Mouse (Mus musculus) natural killer cell, adult 2 months (primary cell): ENCODE measurements around the gene Tmem30b.
"Not testable (repeated sequence)": the region's sequence is repeated elsewhere in the genome, so short reads cannot be mapped to it uniquely, and the experiment has no call there.

Experiments
- DNase-seq, 2 experiments: peaks; one replicate each; pipeline ENCODE4 v3.0.0; 2022; ENCODE audit warnings: low spot score in 2 of 2

The Tmem30b gene

GRCm38 (mm10) chr12:73558525-73559195, 12.5 kb upstream of the Tmem30b start:
- no peak for DNase-seq

DNA sequence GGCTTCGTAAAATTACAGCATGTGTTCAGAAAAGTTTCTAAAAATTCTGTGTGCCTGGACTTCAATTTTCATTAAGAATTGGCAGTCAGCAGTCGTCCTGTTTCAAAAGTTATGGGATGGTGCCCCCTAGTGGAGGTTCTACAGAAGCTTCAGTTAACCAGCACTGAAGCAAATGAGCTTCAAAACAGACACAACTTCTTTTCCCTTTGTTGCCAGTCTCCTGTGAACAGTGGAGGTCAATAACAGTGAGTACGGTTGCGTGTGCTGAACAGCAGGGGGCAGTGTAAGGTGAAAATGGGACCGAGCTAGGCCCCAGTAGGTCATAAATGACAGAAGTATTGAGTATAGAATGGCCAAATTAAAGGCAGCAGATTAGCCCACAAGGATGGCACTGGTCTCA, 8.0 kb upstream of the Tmem30b start:
- peak; percentile 62 to 64 for DNase-seq

DNA sequence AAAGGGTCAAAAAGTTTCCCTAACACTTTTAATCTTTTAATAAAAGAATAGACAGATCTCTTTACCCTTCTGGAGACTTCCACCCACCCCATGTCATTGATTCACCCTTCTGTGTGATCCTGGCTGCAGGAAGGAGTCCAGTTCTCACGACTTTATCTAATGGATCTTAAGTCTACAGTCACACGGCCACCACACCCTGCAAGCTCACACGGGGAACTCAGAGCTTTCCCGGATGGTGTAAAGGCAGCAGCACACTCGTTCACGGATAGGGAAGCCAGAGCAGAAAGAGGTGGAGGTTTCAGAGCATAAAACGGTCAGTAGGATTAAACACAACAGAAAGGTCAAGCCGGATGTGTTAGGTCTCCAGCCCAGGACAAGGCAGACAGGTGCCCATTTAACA, 2.1 kb upstream of the Tmem30b start:
- no peak for DNase-seq

DNA sequence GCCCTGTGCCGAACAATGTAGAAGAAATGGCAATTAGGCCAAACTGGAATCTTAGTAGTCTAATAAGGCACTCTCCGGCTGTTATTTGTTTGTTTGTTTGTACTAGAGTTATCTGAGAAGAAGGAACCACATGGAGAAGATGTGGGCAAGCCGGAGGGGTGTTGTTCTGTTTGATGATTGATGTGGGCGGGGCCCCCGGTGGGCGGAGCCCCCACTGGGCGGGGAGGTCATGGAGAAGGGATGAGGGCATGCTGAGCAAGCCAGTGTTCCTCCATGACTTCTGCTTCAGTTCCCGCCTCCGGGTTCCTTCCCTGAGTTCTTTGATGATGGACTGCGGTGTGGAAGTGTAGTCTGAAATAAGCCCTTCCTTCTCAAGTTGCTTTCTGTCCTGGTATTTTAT, 1.5 kb upstream of the Tmem30b start:
- DNase-seq = no peak

DNA sequence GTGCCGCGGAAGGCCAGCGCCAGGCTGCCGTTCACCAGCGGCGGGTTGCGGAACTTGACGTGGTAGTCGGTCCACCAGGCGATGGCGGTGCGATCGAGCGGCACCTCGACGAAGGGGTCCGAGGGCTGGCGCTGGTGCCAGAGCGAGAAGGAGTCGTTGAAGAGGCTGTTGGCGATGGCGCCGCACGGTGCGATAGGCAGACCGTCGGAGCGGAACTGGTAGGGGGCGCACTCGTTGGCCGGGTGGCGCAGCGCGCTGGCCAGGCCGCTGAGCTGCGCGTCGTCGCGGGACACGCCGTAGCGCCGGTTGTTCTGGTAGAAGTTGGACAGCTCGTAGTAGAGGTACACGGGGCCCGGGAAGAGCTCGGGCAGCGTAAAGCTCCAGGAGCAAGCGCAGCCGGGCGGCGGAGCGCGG, 513 bp downstream of the Tmem30b start:
- DNase-seq = peak in 1 of 2 experiments; percentile 9

DNA sequence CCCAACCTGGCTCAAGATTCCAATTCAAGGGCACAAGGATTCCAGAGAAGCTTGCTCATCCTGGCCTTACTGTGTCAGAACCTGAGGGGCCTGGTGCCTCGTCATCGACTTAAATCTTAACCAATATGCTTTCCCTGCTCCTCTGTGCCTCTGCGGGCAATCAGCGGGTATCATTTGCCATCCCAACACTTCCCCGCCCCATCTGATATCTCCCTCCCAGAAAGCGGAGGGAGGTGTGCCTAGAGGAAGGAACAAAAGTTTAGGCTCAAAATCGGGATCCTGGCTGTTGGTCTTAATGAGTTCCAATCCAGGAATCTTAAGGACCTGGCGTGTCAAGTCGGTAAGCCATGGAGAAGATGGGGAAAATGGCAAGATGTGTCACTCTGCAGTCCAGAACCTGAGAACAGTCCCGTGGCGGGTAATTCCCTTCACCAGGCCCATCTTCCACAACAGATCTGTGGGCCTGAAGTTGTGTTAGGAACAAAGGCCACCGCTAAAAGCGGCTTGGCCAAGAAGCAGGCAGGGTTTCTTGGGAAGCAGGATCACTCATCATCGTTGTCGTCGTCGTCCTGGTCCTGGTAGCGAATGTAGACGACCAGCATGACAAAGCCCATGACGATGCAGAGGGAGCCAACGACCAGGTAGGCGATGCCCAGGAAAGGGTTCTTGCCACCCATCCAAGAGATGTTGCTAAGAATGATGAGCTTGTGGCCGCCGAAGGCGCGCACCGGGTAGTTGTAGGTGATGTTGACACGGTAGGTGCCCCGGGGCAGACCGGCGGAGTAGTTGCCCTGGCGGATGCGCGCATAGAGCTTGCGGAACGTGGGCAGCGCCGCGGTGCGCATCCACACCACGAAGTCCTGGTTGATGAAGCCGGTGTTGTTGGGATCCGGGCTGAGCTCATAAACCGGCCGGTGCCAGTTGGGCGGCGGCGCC, 1.2 kb downstream of the Tmem30b start:
- DNase-seq = no peak

DNA sequence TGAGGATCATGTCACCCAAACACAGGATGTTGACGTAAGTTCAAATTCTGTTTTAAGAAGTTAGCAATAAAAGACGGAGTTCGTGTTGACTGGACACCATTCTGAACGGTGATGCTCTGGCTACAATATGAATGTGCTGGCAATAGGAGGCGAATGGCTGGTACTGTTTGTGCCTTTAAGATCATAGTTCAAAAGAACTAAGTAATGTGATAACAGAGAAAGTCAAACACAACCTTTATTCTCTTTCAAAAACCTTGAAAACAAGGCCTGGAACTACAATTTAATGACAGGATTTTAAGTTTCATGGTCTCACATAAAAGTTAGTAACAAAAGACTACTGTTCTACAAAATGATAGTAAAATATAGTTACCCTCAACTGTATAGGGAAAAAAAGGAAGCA, 3.0 kb downstream of the Tmem30b start:
- DNase-seq = no peak

DNA sequence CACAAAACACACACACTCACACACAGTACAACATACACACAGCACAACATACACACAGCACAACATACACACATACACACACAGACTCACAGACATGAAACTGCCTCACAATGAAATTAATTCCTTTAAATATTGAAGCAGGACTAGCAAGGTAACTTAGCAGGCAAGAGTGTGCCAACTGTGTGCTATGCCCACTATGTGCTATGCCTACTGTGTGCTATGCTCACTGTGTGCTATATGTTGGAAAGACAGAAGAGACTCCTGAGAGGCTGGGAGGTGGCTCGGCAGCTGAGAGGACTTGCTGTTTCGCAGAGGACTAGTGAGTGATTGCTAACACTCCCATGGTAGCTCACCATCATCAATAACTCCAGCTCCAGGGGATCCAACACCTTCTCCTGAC, 5.8 kb downstream of the Tmem30b start:
- DNase-seq = no peak

GRCm38 (mm10) chr12:73539151-73539550, 7.0 kb downstream of the Tmem30b start:
- no peak for DNase-seq

GRCm38 (mm10) chr12:73538139-73538508, 8.1 kb downstream of the Tmem30b start:
- DNase-seq = not testable (repeated sequence)

DNA sequence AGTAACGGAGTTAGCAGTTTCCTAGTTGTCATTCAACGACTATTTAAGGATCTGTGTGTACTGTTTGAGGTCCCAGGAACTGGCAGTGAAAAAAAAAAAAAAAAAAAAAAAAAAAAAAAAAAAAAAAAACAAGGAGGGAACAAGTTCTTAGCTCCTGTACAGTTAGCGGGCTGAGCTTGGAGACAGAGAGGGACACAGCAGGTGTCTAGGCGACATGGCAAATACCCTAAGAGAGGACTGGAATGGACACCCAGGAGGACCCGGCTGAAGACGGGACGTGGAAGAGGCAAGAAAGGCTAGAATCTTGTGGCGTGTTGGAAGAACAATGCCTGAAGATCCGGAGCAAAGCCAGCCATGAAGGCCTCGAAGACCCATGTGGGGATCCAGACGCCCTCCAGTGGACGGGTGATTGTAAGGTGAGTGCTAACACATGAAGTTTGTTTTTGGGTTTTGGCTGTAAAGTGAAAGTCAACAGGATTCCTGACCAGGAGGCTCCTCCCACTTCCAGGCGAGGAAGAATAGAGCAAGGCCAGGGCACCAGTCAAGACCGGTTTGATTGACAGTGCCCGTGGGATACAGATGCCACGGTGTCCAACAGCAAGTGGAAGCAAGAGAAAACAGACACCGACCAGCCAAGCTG, 8.6 kb downstream of the Tmem30b start:
- no peak for DNase-seq

DNA sequence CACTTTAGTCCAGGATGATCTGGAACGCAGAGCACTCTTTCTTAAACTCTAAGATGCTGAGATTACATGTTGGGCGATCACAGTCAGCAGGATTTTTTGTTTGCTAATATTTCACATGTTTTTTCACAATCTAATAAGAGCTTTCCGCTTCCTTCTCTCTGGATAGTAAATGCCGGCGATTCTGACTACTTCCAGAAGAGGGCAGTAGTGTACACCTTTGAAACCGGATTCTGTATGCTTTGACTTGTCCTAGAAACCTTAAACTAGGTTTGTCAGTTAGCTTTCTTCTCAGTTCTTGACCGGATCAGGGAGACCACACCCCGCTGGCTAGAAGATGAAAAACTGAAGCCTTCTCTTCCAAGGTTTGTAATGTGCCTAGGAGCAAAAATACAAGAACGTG, 11.6 kb downstream of the Tmem30b start:
- DNase-seq = peak; percentile 38 to 56

DNA sequence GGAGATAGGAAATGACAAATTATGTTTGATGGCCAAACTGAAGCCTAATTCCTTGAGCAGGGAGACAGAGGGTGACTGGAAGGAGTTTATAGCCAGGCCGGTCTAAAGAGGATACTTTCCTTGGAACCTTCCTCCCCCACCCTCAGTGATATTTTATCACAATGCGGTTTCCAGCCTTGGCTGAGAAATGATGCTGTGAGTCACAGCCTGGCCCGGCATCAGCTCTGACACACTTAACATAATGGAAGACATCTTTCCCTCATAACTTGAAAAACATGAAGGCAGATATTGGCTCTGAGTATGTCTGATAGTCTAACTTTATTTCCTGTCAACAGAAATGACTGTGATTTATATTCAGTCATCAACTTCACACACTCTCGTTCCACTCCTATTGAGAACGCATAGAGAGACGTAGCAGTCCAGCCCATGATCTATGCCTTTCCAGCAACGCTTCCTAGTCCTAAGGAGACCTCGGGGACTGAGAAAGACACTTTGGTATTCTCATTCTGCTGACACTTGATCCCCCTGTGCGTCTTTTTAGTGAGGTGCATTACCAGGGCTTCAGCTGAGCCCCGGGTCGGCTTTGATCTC, 14.2 kb downstream of the Tmem30b start:
- DNase-seq = no peak

DNA sequence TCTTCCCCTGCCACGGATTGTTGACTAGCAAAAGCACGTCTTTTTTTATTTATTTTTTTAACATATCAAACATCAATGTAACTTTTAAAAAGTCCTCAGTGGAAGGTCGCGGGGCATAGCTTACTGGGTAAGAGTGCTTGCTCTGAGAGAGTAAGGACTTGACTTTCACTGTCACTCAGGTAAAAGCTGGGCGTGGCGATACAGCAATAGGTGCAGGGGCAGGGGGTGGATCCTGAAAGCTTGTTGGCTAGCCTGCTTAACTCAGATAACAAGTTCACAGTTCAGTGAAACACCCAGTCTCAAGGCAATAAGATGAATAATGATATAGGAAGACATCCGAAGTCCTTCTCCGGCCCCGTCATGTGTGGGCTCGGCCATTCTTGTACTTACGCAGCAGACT, 16.6 kb downstream of the Tmem30b start:
- DNase-seq = no peak

GRCm38 (mm10) chr12:73529131-73529530, 17.1 kb downstream of the Tmem30b start:
- no peak for DNase-seq

DNA sequence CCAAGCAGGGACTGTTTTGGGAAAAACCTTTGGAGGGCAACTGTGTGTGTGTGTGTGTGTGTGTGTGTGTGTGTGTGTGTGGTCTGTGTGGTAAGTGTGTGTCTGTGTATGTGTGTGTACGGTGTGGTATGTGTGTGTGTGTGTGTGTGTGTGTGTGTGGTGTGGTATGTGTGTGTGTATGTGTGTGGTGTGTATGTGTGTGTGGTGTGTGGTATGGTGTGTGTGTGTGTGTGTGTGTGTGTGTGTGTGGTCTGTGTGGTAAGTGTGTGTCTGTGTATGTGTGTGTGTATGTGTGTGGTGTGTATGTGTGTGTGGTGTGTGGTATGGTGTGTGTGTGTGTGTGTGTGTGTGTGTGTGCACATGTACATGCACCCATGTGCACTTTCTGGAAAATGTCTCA, 18.1 kb downstream of the Tmem30b start:
- DNase-seq = not testable (repeated sequence)

DNA sequence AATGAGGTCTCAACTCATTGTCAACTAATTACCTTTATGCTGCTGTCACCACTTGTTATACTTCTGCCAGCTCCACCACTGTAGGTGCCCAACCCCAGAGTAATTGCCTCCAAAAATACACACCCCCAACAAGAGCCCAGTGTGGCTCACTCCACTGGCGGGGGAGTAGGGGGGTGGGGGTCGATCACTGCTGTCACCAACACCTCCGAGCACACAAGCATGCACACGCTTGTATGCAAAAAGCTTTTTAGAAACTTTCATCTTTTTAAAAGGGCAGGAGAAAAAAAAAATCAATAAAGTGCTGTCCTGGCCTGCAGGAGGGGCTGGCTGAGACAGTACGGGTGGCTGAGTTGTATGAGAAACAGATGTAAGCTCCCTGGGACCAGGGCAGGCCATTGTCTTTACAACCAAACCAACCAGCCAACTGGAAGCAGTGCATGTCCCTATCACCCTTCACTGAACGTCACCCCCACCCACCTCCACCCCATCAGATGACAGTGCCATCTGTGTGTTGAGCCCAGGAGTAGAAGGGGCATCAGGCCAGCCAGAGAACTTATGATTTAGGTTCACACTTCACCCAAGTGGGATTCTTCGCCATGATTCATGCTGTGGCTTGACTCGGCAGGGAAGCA, 20.8 kb downstream of the Tmem30b start:
- DNase-seq = no peak

GRCm38 (mm10) chr12:73523066-73523465, 23.1 kb downstream of the Tmem30b start:
- no peak for DNase-seq

DNA sequence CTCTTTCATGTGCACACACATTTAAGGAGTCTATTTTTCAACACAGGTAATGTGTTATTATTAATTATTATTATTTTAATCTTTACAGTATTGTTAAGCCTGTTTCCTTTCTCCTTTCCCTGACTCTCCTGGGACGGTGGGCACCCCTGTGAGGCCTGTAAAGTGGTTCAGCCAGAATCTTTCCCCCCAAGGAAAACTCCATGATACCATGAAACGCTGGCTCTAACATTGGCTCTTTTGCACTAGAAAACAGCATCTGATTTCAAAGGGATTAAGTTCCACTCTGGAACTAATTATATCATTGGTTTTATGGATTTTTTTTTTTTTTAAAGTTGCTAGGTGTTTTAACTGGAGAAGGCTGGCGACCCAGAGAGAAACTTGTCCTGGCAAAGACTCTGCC, 24.2 kb downstream of the Tmem30b start:
- DNase-seq = no peak

DNA sequence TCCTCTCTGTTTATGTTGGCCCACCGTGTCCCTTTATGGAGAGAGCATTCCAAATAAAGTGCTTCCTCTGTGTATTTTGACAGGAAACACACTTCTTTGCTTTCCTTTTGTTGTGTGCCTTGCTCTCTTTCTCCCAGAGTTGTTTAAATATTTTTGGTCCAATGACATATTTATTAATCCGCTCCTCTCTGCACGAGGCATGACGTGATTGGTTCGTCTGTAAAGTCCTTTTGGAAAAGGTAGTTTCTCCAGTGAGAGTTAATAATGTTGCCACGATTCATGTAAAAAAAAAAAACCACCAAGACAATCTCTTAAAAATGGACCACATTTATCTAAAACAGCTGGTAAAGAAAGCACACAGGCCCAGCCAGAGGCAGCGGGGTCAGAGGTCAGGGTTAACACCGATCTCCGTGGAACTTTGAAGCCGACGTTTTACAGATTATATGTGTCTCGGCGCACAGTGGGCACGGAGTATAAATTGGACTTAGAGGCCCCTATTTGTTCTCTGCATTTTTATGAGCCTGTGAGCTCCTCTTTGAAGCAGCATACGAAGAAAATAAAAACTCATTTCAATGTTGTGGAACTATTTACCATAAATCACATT, 24.9 kb downstream of the Tmem30b start:
- DNase-seq = no peak

DNA sequence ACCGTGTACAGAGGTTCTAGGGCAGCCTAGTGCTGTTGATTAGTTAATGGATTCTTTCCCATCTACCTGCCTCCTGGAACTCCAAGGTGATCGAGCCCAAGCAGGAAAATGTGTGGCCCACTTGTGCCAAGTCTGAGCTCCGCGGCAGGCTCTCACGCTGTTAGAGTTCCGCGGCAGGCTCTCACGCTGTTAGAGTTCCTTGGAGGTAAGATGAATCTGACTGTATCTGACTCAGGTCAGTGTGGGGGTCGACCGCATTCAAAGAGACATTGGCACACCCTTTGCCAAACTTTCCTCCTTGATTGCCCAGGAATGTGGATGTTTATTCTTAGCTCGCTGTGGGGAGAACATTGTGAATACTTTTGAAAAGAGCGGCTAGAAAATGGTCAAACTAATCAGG, 28.4 kb downstream of the Tmem30b start:
- DNase-seq = no peak
